Mouse (Mus musculus): ENCODE measurements around the gene Ptpn3.

GRCm38 (mm10) chr4:57140992-57141717, 160.5 kb downstream of the Ptpn3 start:
- TF ChIP-seq CTCF (IDR thresholded peaks at IDR 0.05; ENCODE audit: borderline replicate concordance, extremely low read depth, insufficient read depth, insufficient read length) (no peak), POLR2A (IDR thresholded peaks at IDR 0.05; ENCODE audit: borderline replicate concordance, extremely low read depth, insufficient read depth, insufficient read length, poor library complexity, severe bottlenecking) (no peak)
